Mouse (Mus musculus) kidney, embryonic 15.5 days (tissue): ENCODE data around the gene Krtap2-4. TPM values are rescaled to one million over a fixed set of nuclear protein-coding genes. Genes with fewer than 3 reads are reported as not detected.
"Not testable (repeated sequence)": the region's sequence is repeated elsewhere in the genome, so short reads cannot be mapped to it uniquely, and the experiment has no call there.

Experiments used
- ATAC-seq: fragments of 200-750 bp; cut with Nextera tagmentation; replicated peaks from 2 replicates; pipeline ENCODE4 v1.8.0; 2017; ENCODE audit warnings: moderate TSS enrichment; ENCODE audit not compliant: low FRiP score
- H3K27ac ChIP-seq: fragments of 300-500 bp; sonication (generic); 2 replicates; pipeline ENCODE4 v1.5.1; 2015; ENCODE audit warnings: mild to moderate bottlenecking, inconsistent platforms
- H3K27me3 ChIP-seq: fragments of 300-500 bp; sonication (generic); 2 replicates; pipeline ENCODE4 v1.6.1; 2015; ENCODE audit warnings: inconsistent platforms
- H3K36me3 ChIP-seq: fragments of 300-500 bp; sonication (generic); 2 replicates; pipeline ENCODE4 v1.6.1; 2015; ENCODE audit warnings: inconsistent platforms
- H3K4me1 ChIP-seq: fragments of 300-500 bp; sonication (generic); 2 replicates; pipeline ENCODE4 v1.6.1; 2015; ENCODE audit warnings: inconsistent platforms
- H3K4me2 ChIP-seq: fragments of 300-500 bp; sonication (generic); 2 replicates; pipeline ENCODE4 v1.6.1; 2015; ENCODE audit warnings: moderate library complexity, mild to moderate bottlenecking, inconsistent platforms
- H3K4me3 ChIP-seq: fragments of 300-500 bp; sonication (generic); replicated peaks from 2 replicates; pipeline ENCODE4 v1.5.1; 2015; ENCODE audit warnings: mild to moderate bottlenecking, inconsistent platforms
- H3K9ac ChIP-seq: fragments of 300-500 bp; sonication (generic); 2 replicates; pipeline ENCODE4 v1.6.1; 2015; ENCODE audit warnings: mild to moderate bottlenecking, inconsistent platforms
- H3K9me3 ChIP-seq: fragments of 300-500 bp; sonication (generic); replicated peaks from 2 replicates; pipeline ENCODE4 v1.6.1; 2016; ENCODE audit warnings: inconsistent platforms
- WGBS: fragments of 180-500 bp; shearing (Covaris S2); methylation state at CpG from one replicate; pipeline ENCODE4 v1.1.7; 2015; ENCODE audit warnings: mixed read lengths; 5-methylcytosine and 5-hydroxymethylcytosine counted together
- polyA plus RNA-seq: library from polyadenylated mRNA; unstranded; fragments of >200 nt; fragmentation: Nextera tagmentation; extraction: Ambion mirVana; gene quantifications from 2 replicates; pipeline ENCODE4 v1.2.1, GENCODE M21; 2015

Gene Krtap2-4
- polyA plus RNA-seq: not detected in 2 replicates

DNA sequence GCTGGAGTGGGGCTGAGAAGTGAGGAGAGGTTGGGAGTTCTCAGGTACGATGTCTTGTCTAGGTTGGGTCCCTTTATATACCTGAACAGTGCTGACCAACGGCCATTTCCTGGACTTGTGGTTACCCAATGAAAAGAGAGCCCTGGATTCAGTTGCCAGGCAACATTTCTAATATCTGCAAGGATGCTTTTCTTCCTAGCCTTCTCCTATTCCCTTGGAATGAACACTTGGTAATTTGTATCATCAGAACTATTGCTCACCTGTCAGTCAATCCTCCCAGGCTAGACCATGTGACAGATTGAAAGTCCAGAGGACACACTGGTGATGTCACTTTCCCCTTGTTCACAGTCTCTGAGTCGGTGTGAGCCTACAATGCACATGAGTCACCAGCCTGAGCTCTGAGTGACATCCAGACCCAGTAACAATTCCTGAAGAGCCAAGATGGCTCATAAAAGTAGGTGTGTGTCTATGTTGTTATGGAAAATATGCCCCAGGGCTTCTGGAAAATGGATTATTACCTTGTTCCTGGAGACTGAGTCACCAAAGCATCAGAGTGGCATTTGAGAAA is at the start of gene Krtap2-4:
Krtap2-4 (minus strand) TSS at position 51 of the 568 bp plus-strand sequence.
- Histone ChIP-seq H3K36me3 (no peaks in the 10 kb centered on the region), H3K4me3 (no peak within 1 kb of the TSS), H3K9ac (no peak within 1 kb of the TSS), H3K27ac (no peak within 1 kb of the TSS), H3K4me1 (no peaks in the 10 kb centered on the region), H3K27me3 (no peaks in the 10 kb centered on the region), H3K4me2 (no peak within 1 kb of the TSS), H3K9me3 (no peaks in the 10 kb centered on the region)
- no peak for ATAC-seq
- WGBS: 76% methylated on average over 3 of the region's 3 CpGs

DNA sequence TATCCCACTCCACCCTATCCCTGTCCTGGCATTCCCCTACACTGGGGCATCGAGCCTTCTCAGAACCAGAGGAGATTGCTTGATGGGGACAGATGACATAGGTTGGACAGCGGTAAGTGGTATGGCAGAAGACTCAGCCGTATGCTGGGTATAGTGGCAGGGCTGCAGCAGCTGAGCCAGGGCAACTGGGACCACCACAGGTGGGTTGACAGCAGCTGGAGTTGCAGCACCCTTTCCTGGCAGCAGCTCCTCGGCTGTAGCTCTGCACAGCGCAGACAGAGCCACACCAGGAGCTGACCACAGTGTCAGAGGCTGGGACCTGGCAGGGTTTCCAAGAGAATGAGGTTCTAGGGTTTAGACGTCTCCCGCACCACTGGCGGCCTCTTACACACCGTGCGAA is 48.2 kb upstream of the Krtap2-4 start:
- WGBS: 86% methylated on average over 10 of the region's 10 CpGs
- Histone ChIP-seq H3K4me2 (no peak overlapping the region), H3K4me3 (no peak overlapping the region), H3K9ac (no peak overlapping the region), H3K27me3 (no peaks in the 10 kb centered on the region), H3K36me3 (no peaks in the 10 kb centered on the region), H3K27ac (no peak overlapping the region), H3K4me1 (no peaks in the 10 kb centered on the region), H3K9me3 (no peaks in the 10 kb centered on the region)
- ATAC-seq: no peak

DNA sequence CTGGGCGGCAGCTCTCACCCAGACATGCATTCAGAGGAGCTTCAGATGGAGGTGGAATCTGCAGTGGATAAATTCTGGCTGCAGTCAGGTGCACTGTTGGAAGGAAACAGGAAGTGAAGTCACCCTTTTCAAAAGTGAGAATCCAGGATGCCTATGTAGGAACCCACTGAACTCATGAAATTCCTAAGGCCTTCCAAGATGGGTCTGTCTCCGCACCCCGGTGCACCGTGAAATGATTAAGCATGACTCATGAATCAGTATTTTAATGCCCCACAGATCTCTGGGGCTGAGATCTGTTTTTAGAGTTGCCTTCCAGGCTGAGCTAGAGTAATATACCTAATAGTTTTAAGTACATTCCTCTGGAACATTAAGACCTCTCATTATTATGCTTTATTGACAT is 44.6 kb upstream of the Krtap2-4 start:
- no peak for ATAC-seq
- no peaks in the 10 kb centered on the region for H3K36me3 ChIP-seq
- H3K27ac ChIP-seq: no peak overlapping the region
- no peak overlapping the region for H3K4me3 ChIP-seq
- no peaks in the 10 kb centered on the region for H3K27me3 ChIP-seq
- no peak overlapping the region for H3K4me2 ChIP-seq
- no peak overlapping the region for H3K9ac ChIP-seq
- no peaks in the 10 kb centered on the region for H3K4me1 ChIP-seq
- WGBS: 81% methylated on average over 4 of the region's 4 CpGs
- no peaks in the 10 kb centered on the region for H3K9me3 ChIP-seq

- not testable (repeated sequence) for H3K27me3 ChIP-seq, H3K27ac ChIP-seq, H3K4me1 ChIP-seq, H3K4me3 ChIP-seq, H3K4me2 ChIP-seq, H3K9me3 ChIP-seq, H3K9ac ChIP-seq, ATAC-seq, H3K36me3 ChIP-seq
- 66% methylated on average over 10 of the region's 10 CpGs for WGBS
Observed at GRCm38 (mm10) chr11:99658467-99659010, 43.9 kb upstream of the Krtap2-4 start, which contains the start of gene Gm11563. Gene Gm11563, minus strand, starts transcription at chr11:99658960.

DNA sequence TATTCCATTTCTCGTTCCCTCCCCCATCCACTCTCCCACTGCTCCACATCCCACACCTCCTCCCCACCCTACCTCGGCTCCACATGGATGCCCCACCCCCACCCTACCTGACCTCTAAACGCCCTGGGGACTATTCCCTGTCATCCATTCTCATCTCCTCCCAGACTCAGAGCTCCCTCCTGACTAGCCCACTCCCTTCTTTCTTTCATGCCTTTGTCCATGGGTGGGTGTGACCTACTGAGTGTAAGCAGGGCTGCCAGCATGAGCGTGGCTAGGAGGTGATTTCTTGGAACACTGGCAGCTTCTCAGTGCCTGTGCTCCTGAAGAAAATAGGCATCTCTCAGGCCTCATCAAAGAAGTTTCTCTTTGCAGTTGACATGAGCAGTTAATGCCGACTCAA is 42.4 kb upstream of the Krtap2-4 start:
- Histone ChIP-seq H3K36me3 (no peaks in the 10 kb centered on the region), H3K4me2 (no peak overlapping the region), H3K4me1 (no peaks in the 10 kb centered on the region), H3K27ac (no peak overlapping the region), H3K27me3 (no peaks in the 10 kb centered on the region), H3K9ac (no peak overlapping the region), H3K9me3 (no peaks in the 10 kb centered on the region), H3K4me3 (no peak overlapping the region)
- no peak for ATAC-seq
- WGBS: 37% methylated on average over 5 of the region's 5 CpGs

- ATAC-seq: no peak
- H3K4me1 ChIP-seq: no peaks in the 10 kb centered on the region
- H3K4me3 ChIP-seq: no peak within 1 kb of the TSS
- no peaks in the 10 kb centered on the region for H3K9me3 ChIP-seq
- H3K9ac ChIP-seq: no peak within 1 kb of the TSS
- WGBS: 77% methylated on average over 2 of the region's 2 CpGs
- H3K27me3 ChIP-seq: no peaks in the 10 kb centered on the region
- no peaks in the 10 kb centered on the region for H3K36me3 ChIP-seq
- H3K4me2 ChIP-seq: no peak within 1 kb of the TSS
- no peak within 1 kb of the TSS for H3K27ac ChIP-seq
Observed at GRCm38 (mm10) chr11:99650136-99650535, 35.5 kb upstream of the Krtap2-4 start, which contains the start of gene Gm11555. Gene Gm11555, minus strand, starts transcription at chr11:99650236.

DNA sequence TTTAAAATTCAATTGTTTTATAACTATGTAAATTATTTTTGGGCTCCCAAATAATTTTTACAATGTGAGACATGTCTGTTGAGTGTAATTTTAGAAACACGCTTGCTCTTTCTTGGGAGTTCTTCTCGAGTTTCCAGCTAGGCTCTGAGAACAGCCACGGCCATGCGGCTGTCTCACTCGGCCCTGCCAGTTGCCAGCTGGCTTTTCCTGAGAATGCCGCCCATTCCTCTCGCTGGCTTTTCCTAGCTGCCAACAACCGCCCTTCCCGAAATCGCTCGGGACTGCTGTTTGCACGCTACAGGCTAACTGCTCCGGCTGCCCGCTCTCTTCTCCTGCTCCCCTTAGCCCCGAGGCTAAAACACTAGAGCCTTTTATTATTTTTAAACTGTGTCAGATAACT is 31.8 kb upstream of the Krtap2-4 start:
- 76% methylated on average over 15 of the region's 15 CpGs for WGBS

DNA sequence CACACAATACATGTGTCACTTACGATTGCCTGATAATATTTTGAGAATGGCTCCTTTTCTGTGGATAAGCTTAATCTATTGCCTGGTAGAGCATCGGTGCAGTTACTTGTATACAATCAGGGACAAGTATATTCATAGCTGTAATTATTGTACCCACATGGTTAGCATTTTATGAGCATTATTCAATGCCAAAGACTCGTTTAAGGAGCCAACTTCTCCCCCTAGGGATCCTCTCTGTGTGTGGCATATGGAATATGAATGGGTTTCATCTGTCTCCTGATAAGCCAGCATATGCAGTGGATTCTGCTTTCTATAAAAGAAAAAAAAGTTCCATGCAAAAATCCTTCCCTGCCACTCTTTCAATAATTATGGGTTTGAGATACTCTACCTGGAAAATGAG is 29.7 kb upstream of the Krtap2-4 start:
- Histone ChIP-seq H3K9me3 (no peaks in the 10 kb centered on the region), H3K27ac (no peak overlapping the region), H3K27me3 (no peaks in the 10 kb centered on the region), H3K4me1 (no peaks in the 10 kb centered on the region), H3K9ac (no peak overlapping the region), H3K4me3 (no peak overlapping the region), H3K36me3 (no peaks in the 10 kb centered on the region), H3K4me2 (no peak overlapping the region)
- WGBS: 70% methylated on average over 3 of the region's 3 CpGs
- ATAC-seq: no peak

More for the DNA sequence above, 31.8 kb upstream of the Krtap2-4 start:
- H3K4me2 ChIP-seq: no peak overlapping the region
- no peak overlapping the region for H3K4me3 ChIP-seq
- no peaks in the 10 kb centered on the region for H3K4me1 ChIP-seq
- no peaks in the 10 kb centered on the region for H3K9me3 ChIP-seq
- no peaks in the 10 kb centered on the region for H3K27me3 ChIP-seq
- ATAC-seq: no peak
- H3K27ac ChIP-seq: no peak overlapping the region
- H3K36me3 ChIP-seq: no peaks in the 10 kb centered on the region
- no peak overlapping the region for H3K9ac ChIP-seq

- H3K9me3 ChIP-seq, H3K27ac ChIP-seq, H3K4me2 ChIP-seq, H3K4me1 ChIP-seq, H3K4me3 ChIP-seq, H3K27me3 ChIP-seq, ATAC-seq, H3K36me3 ChIP-seq, H3K9ac ChIP-seq: not testable (repeated sequence)
- 74% methylated on average over 9 of the region's 9 CpGs for WGBS
Observed at GRCm38 (mm10) chr11:99643635-99644139, 29.0 kb upstream of the Krtap2-4 start, which contains the start of gene Krtap4-7. Gene Krtap4-7, minus strand, starts transcription at chr11:99644089.

- ATAC-seq: no peak
- no peak overlapping the region for H3K9ac ChIP-seq
- 36% methylated on average over 1 of the region's 1 CpGs for WGBS
- H3K9me3 ChIP-seq: no peaks in the 10 kb centered on the region
- no peak overlapping the region for H3K4me2 ChIP-seq
- no peaks in the 10 kb centered on the region for H3K4me1 ChIP-seq
- no peaks in the 10 kb centered on the region for H3K27me3 ChIP-seq
- H3K36me3 ChIP-seq: no peaks in the 10 kb centered on the region
- H3K4me3 ChIP-seq: no peak overlapping the region
- H3K27ac ChIP-seq: no peak overlapping the region
Observed at GRCm38 (mm10) chr11:99640926-99641325, 26.3 kb upstream of the Krtap2-4 start.

GRCm38 (mm10) chr11:99637086-99637485 is 22.4 kb upstream of the Krtap2-4 start:
- no peaks in the 10 kb centered on the region for H3K36me3 ChIP-seq
- no peak overlapping the region for H3K4me3 ChIP-seq
- ATAC-seq: no peak
- WGBS: 66% methylated on average over 1 of the region's 1 CpGs
- H3K9me3 ChIP-seq: no peaks in the 10 kb centered on the region
- H3K27me3 ChIP-seq: no peaks in the 10 kb centered on the region
- H3K4me2 ChIP-seq: no peak overlapping the region
- no peak overlapping the region for H3K9ac ChIP-seq
- no peak overlapping the region for H3K27ac ChIP-seq
- no peaks in the 10 kb centered on the region for H3K4me1 ChIP-seq

- H3K4me2 ChIP-seq: no peak within 1 kb of the TSS
- H3K27ac ChIP-seq: no peak within 1 kb of the TSS
- ATAC-seq: no peak
- no peaks in the 10 kb centered on the region for H3K9me3 ChIP-seq
- H3K27me3 ChIP-seq: no peaks in the 10 kb centered on the region
- no peaks in the 10 kb centered on the region for H3K4me1 ChIP-seq
- no peaks in the 10 kb centered on the region for H3K36me3 ChIP-seq
- H3K9ac ChIP-seq: no peak within 1 kb of the TSS
- H3K4me3 ChIP-seq: no peak within 1 kb of the TSS
- WGBS: 34% methylated on average over 8 of the region's 8 CpGs
Observed at GRCm38 (mm10) chr11:99634653-99635134, 20.0 kb upstream of the Krtap2-4 start, which contains the start of gene Krtap4-2. Gene Krtap4-2, minus strand, starts transcription at chr11:99635084.
